Mouse (Mus musculus) intestine, embryonic 16.5 days (tissue): ENCODE data around the gene Slmap. TPM values are rescaled to one million over a fixed set of nuclear protein-coding genes. Genes with fewer than 3 reads are reported as not detected.
"Not testable (repeated sequence)": the region's sequence is repeated elsewhere in the genome, so short reads cannot be mapped to it uniquely, and the experiment has no call there.

Experiments used
- ATAC-seq: fragments of 200-750 bp; cut with Nextera tagmentation; 2 replicates; pipeline ENCODE4 v1.8.0; 2017; ENCODE audit warnings: moderate TSS enrichment, moderate library complexity
- H3K27ac ChIP-seq: fragments of 300-500 bp; sonication (generic); 2 replicates; pipeline ENCODE4 v1.5.1; 2014; ENCODE audit warnings: mild to moderate bottlenecking, low read length
- H3K27me3 ChIP-seq: fragments of 300-500 bp; sonication (generic); replicated peaks from 2 replicates; pipeline ENCODE4 v1.6.1; 2014; ENCODE audit warnings: low read length, control low read depth, mixed read lengths; ENCODE audit not compliant: control insufficient read depth, insufficient read depth
- H3K36me3 ChIP-seq: fragments of 300-500 bp; sonication (generic); 2 replicates; pipeline ENCODE4 v1.6.1; 2014; ENCODE audit warnings: low read length, control low read depth; ENCODE audit not compliant: control insufficient read depth, insufficient read depth
- H3K4me1 ChIP-seq: fragments of 300-500 bp; sonication (generic); 2 replicates; pipeline ENCODE4 v1.6.1; 2014; ENCODE audit warnings: low read length, control low read depth, mixed read lengths; ENCODE audit not compliant: control insufficient read depth, insufficient read depth
- H3K4me2 ChIP-seq: fragments of 300-500 bp; sonication (generic); 2 replicates; pipeline ENCODE4 v1.6.1; 2014; ENCODE audit warnings: low read depth, low read length, control low read depth
- H3K4me3 ChIP-seq: fragments of 300-500 bp; sonication (generic); 2 replicates; pipeline ENCODE4 v1.5.1; 2014; ENCODE audit warnings: mild to moderate bottlenecking, low read length
- H3K9ac ChIP-seq: fragments of 300-500 bp; sonication (generic); 2 replicates; pipeline ENCODE4 v1.6.1; 2014; ENCODE audit warnings: low read depth, low read length
- H3K9me3 ChIP-seq: fragments of 300-500 bp; sonication (generic); 2 replicates; pipeline ENCODE4 v1.6.1; 2016; ENCODE audit warnings: low read length, control low read depth; ENCODE audit not compliant: control insufficient read depth
- WGBS: fragments of 180-500 bp; shearing (Covaris S2); extraction: QIAGEN DNeasy Blood & Tissue Kit; methylation state at CpG from one replicate; pipeline ENCODE4 v1.1.7; 2014; 5-methylcytosine and 5-hydroxymethylcytosine counted together
- polyA plus RNA-seq: library from polyadenylated mRNA; unstranded; fragments of >200 nt; fragmentation: Nextera tagmentation; extraction: Ambion mirVana; gene quantifications from 2 replicates; pipeline ENCODE4 v1.2.1, GENCODE M21; 2015

Gene Slmap
- polyA plus RNA-seq, result 40.4 and 42.7 TPM in 2 replicates

GRCm38 (mm10) chr14:26534757-26535479 lies at the start of gene Slmap:
Gene Slmap, minus strand, starts transcription at chr14:26534931.
- H3K4me3 ChIP-seq, result peak within 1 kb of the TSS; percentile 98
- H3K9ac ChIP-seq, result peak within 1 kb of the TSS; percentile 97
- ATAC-seq, result peak; percentile 92
- H3K27me3 ChIP-seq, result no peaks in the 10 kb centered on the region
- 13% methylated on average over 30 of the region's 33 CpGs for WGBS
- H3K9me3 ChIP-seq, result no peaks in the 10 kb centered on the region
- H3K4me1 ChIP-seq, result peaks cover 20% of the 10 kb centered on the region
- H3K27ac ChIP-seq, result peak within 1 kb of the TSS; percentile 76
- H3K4me2 ChIP-seq, result peak within 1 kb of the TSS; percentile 87
- no peaks in the 10 kb centered on the region for H3K36me3 ChIP-seq

- no peaks in the 10 kb centered on the region for H3K9me3 ChIP-seq
- no peak overlapping the region for H3K4me3 ChIP-seq
- WGBS, result 90% methylated on average over 3 of the region's 3 CpGs
- no peaks in the 10 kb centered on the region for H3K27me3 ChIP-seq
- no peaks in the 10 kb centered on the region for H3K36me3 ChIP-seq
- peaks cover 12% of the 10 kb centered on the region for H3K4me1 ChIP-seq
- H3K27ac ChIP-seq, result no peak overlapping the region
- no peak for ATAC-seq
- no peak overlapping the region for H3K9ac ChIP-seq
- H3K4me2 ChIP-seq, result no peak overlapping the region
Observed at GRCm38 (mm10) chr14:26583645-26584044, 48.9 kb upstream of the Slmap start.

GRCm38 (mm10) chr14:26579346-26580343 lies 44.9 kb upstream of the Slmap start:
- under 1% methylated on average over 68 of the region's 79 CpGs for WGBS
- Histone ChIP-seq H3K4me1 (peaks cover 8% of the 10 kb centered on the region), H3K36me3 (no peaks in the 10 kb centered on the region), H3K9me3 (no peaks in the 10 kb centered on the region), H3K9ac (peak overlapping the region; percentile 100), H3K4me2 (peak overlapping the region; percentile 78), H3K27me3 (no peaks in the 10 kb centered on the region), H3K27ac (peak overlapping the region; percentile 100), H3K4me3 (peak overlapping the region; percentile 96)
- peak; percentile 95 for ATAC-seq

- Histone ChIP-seq H3K27me3 (no peaks in the 10 kb centered on the region), H3K4me3 (no peak overlapping the region; the same call in 1 of the 2 replicates), H3K9ac (no peak overlapping the region), H3K36me3 (no peaks in the 10 kb centered on the region), H3K4me2 (peak overlapping the region; percentile 78; the same call in 1 of the 2 replicates), H3K4me1 (peaks cover 8% of the 10 kb centered on the region), H3K9me3 (no peaks in the 10 kb centered on the region), H3K27ac (peak overlapping the region; percentile 100)
- 49% methylated on average over 6 of the region's 6 CpGs for WGBS
- ATAC-seq, result peak; percentile 90
Observed at GRCm38 (mm10) chr14:26578791-26579191, 44.1 kb upstream of the Slmap start.

- Histone ChIP-seq H3K4me1 (peaks cover 4% of the 10 kb centered on the region), H3K27me3 (no peaks in the 10 kb centered on the region), H3K9ac (no peak overlapping the region), H3K36me3 (no peaks in the 10 kb centered on the region), H3K4me2 (no peak overlapping the region), H3K4me3 (no peak overlapping the region), H3K27ac (no peak overlapping the region), H3K9me3 (no peaks in the 10 kb centered on the region)
- WGBS, result 66% methylated on average over 3 of the region's 3 CpGs
- ATAC-seq, result no peak
Observed at GRCm38 (mm10) chr14:26576255-26576780, 41.6 kb upstream of the Slmap start.

GRCm38 (mm10) chr14:26573556-26573955 lies 38.8 kb upstream of the Slmap start, which contains the start of gene Dennd6a:
Gene Dennd6a, plus strand, starts transcription at chr14:26573856.
- not testable (repeated sequence) for H3K27me3 ChIP-seq, H3K9ac ChIP-seq, ATAC-seq, H3K4me2 ChIP-seq, H3K36me3 ChIP-seq, H3K9me3 ChIP-seq, H3K4me1 ChIP-seq, H3K27ac ChIP-seq, H3K4me3 ChIP-seq
- WGBS, result 82% methylated on average over 5 of the region's 5 CpGs

GRCm38 (mm10) chr14:26571951-26572675 lies 37.4 kb upstream of the Slmap start:
- H3K9me3 ChIP-seq, result no peaks in the 10 kb centered on the region
- no peak overlapping the region for H3K4me2 ChIP-seq
- no peaks in the 10 kb centered on the region for H3K4me1 ChIP-seq
- H3K27ac ChIP-seq, result no peak overlapping the region
- 57% methylated on average over 4 of the region's 4 CpGs for WGBS
- H3K27me3 ChIP-seq, result no peaks in the 10 kb centered on the region
- H3K36me3 ChIP-seq, result no peaks in the 10 kb centered on the region
- ATAC-seq, result no peak
- H3K9ac ChIP-seq, result no peak overlapping the region
- H3K4me3 ChIP-seq, result no peak overlapping the region

- Histone ChIP-seq H3K27me3 (no peaks in the 10 kb centered on the region), H3K4me3 (no peak overlapping the region), H3K9me3 (no peaks in the 10 kb centered on the region), H3K4me2 (no peak overlapping the region), H3K27ac (no peak overlapping the region), H3K36me3 (no peaks in the 10 kb centered on the region), H3K4me1 (no peaks in the 10 kb centered on the region), H3K9ac (no peak overlapping the region)
- WGBS, result 83% methylated on average over 4 of the region's 4 CpGs
- no peak for ATAC-seq
Observed at GRCm38 (mm10) chr14:26569880-26570279, 35.1 kb upstream of the Slmap start.
